In the genomic region with DNA sequence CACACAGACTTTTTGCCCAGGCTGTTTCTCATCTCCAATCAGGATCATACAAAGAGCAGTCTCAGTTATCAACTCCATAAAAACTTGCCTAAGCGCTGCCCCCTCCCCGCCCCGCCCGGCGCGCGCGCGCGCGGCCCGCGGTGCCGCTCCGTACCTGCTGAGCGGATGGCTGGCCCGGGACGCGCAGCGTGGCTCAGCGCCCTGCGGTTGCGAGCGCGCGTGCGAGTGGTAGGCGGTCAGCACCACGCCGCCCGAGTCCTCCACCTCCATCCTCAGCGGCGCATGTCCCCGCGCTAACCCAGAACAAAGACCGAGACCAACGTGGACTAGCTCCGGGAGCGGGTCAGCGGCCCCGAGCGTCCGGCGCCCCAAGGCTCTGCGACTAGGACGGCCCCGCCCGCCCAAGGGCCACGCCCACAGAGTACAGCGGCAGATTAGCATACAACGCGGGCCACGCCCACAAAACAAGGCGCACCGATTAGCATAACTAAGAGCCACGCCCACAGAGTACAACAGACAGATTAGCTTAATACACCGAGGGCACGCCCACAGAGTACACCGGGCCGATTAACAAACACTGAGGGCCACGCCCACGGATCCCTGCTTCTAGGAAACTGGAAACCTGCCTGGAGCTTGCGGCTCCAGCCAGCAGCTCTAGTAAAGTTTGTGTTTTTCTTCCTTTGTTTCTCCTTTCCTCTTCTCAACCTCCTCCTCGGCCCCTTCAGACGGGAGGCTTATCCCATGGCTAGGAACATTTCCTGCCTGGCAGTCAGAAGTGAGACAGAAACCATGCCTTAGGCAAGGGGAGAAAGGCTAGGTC, we compare ENCODE assay signal across 8 mouse cellular contexts. TPM values are rescaled to one million over a fixed set of nuclear protein-coding genes. Genes with fewer than 3 reads are reported as not detected.
DNase-seq lines count a peak whose midpoint lies in the region; ATAC-seq and TF ChIP-seq lines count a peak whose summit lies in the region.

A gene (minus strand): TSS at position 380 of the 820 bp plus-strand sequence.

- H3K79me3 ChIP-seq in C2C12 (ENCODE audit: low read depth): no peaks in the 10 kb centered on the region

- no peak for TF ChIP-seq CTCF in C2C12 (IDR thresholded peaks at IDR 0.05; ENCODE audit: control insufficient read depth, insufficient read depth, insufficient read length)
- TF ChIP-seq CTCF in liver, embryonic 14.5 days (IDR thresholded peaks at IDR 0.05; ENCODE audit: low read depth): no peak

- WGBS in forebrain, embryonic 12.5 days: under 1% methylated on average over 65 of the region's 65 CpGs
- under 1% methylated on average over 63 of the region's 65 CpGs for WGBS in heart, embryonic 16.5 days
- WGBS in liver, embryonic 14.5 days (ENCODE audit: insufficient replicate concordance): under 1% methylated on average over 65 of the region's 65 CpGs
- under 1% methylated on average over 64 of the region's 65 CpGs for WGBS in stomach, embryonic 15.5 days

- peak; percentile 97 for ATAC-seq in forebrain, embryonic 12.5 days (ENCODE audit: low FRiP score)
- peak; percentile 94 for ATAC-seq in heart, embryonic 16.5 days (replicated peaks; ENCODE audit: extremely low read depth, insufficient read depth, low FRiP score)
- peak; percentile 93 for ATAC-seq in liver, embryonic 14.5 days (ENCODE audit: insufficient read depth)
- peak; percentile 94 for ATAC-seq in stomach, embryonic 15.5 days (ENCODE audit: insufficient read depth, low FRiP score, low read depth)

- H3K36me3 ChIP-seq in C2C12 (ENCODE audit: control insufficient read depth, insufficient read depth): no peaks in the 10 kb centered on the region
- H3K36me3 ChIP-seq in forebrain, embryonic 12.5 days (replicated peaks): no peaks in the 10 kb centered on the region
- H3K36me3 ChIP-seq in heart, embryonic 16.5 days (ENCODE audit: control insufficient read depth, insufficient read depth): no peaks in the 10 kb centered on the region
- H3K36me3 ChIP-seq in liver, embryonic 14.5 days (replicated peaks; ENCODE audit: control insufficient read depth, insufficient read depth, low read depth): no peaks in the 10 kb centered on the region
- no peaks in the 10 kb centered on the region for H3K36me3 ChIP-seq in stomach, embryonic 15.5 days

- no peaks in the 10 kb centered on the region for H3K9me3 ChIP-seq in forebrain, embryonic 12.5 days
- H3K9me3 ChIP-seq in heart, embryonic 16.5 days (replicated peaks; ENCODE audit: control insufficient read depth, low read length): no peaks in the 10 kb centered on the region
- H3K9me3 ChIP-seq in liver, embryonic 14.5 days (ENCODE audit: control insufficient read depth, low read length): no peaks in the 10 kb centered on the region
- no peaks in the 10 kb centered on the region for H3K9me3 ChIP-seq in stomach, embryonic 15.5 days

- peak; percentile 95 for DNase-seq in c-Kit-positive CD71-positive TER-119-negative erythroid progenitor cells, embryonic 14.5 days (ENCODE audit: low read depth)
- peak; percentile 97 to 99 for DNase-seq in kidney, postnatal 36 days
- DNase-seq in liver, embryonic 14.5 days (ENCODE audit: low read depth in 3 of 3, low spot score in 3 of 3): peak; percentile 74 to 80 (median 77)
- peak; percentile 90 for DNase-seq in neural tube, embryonic 10.5 days (ENCODE audit: extremely low spot score, low spot score)

- TF ChIP-seq EP300 in liver, embryonic 14.5 days (IDR thresholded peaks at IDR 0.05; ENCODE audit: low read depth): no peak

- peaks cover 23% of the 10 kb centered on the region for H3K4me1 ChIP-seq in forebrain, embryonic 12.5 days
- peaks cover 7% of the 10 kb centered on the region for H3K4me1 ChIP-seq in heart, embryonic 16.5 days (ENCODE audit: control insufficient read depth, insufficient read depth, low read length)
- H3K4me1 ChIP-seq in liver, embryonic 14.5 days (replicated peaks; ENCODE audit: control insufficient read depth in 2 of 2, insufficient read depth in 2 of 2, low read length in 1 of 2): peaks cover 0 to 5% of the 10 kb centered on the region in 2 experiments; a peak in 2 of 4 replicates
- peaks cover 13% of the 10 kb centered on the region for H3K4me1 ChIP-seq in stomach, embryonic 15.5 days

- peak within 1 kb of the TSS; percentile 47 for H3K27ac ChIP-seq in forebrain, embryonic 12.5 days
- peak within 1 kb of the TSS; percentile 84 for H3K27ac ChIP-seq in heart, embryonic 16.5 days (ENCODE audit: low read length)
- no peak within 1 kb of the TSS for H3K27ac ChIP-seq in liver, embryonic 14.5 days
- H3K27ac ChIP-seq in stomach, embryonic 15.5 days: peak within 1 kb of the TSS; percentile 96

- H3K27me3 ChIP-seq in C2C12 (ENCODE audit: control insufficient read depth, insufficient read depth, insufficient read length): no peaks in the 10 kb centered on the region
- H3K27me3 ChIP-seq in forebrain, embryonic 12.5 days: peaks cover 9% of the 10 kb centered on the region; the same call in 1 of the 2 replicates
- H3K27me3 ChIP-seq in heart, embryonic 16.5 days (ENCODE audit: control insufficient read depth, insufficient read depth, low read length): no peaks in the 10 kb centered on the region
- no peaks in the 10 kb centered on the region for H3K27me3 ChIP-seq in liver, embryonic 14.5 days (ENCODE audit: control insufficient read depth, insufficient read depth, low read length)
- H3K27me3 ChIP-seq in stomach, embryonic 15.5 days (replicated peaks): no peaks in the 10 kb centered on the region

- H3K9ac ChIP-seq in forebrain, embryonic 12.5 days: peak within 1 kb of the TSS; percentile 69
- peak within 1 kb of the TSS; percentile 79 for H3K9ac ChIP-seq in heart, embryonic 16.5 days (ENCODE audit: low read length)
- H3K9ac ChIP-seq in liver, embryonic 14.5 days (replicated peaks): no peak within 1 kb of the TSS; the same call in 1 of the 2 replicates
- peak within 1 kb of the TSS; percentile 68 for H3K9ac ChIP-seq in stomach, embryonic 15.5 days

- peaks cover 34% of the 10 kb centered on the region for H3K79me2 ChIP-seq in C2C12 (ENCODE audit: control insufficient read depth, insufficient read depth)

- H3K4me3 ChIP-seq in C2C12 (ENCODE audit: insufficient read depth, poor library complexity, severe bottlenecking): peak within 1 kb of the TSS; percentile 46
- peak within 1 kb of the TSS; percentile 61 for H3K4me3 ChIP-seq in forebrain, embryonic 12.5 days (replicated peaks)
- peak within 1 kb of the TSS; percentile 82 for H3K4me3 ChIP-seq in heart, embryonic 16.5 days (ENCODE audit: low read length)
- peak within 1 kb of the TSS; percentile 52 to 56 for H3K4me3 ChIP-seq in liver, embryonic 14.5 days (ENCODE audit: insufficient read depth in 1 of 2, low read depth in 2 of 2, low read length in 2 of 2)
- H3K4me3 ChIP-seq in stomach, embryonic 15.5 days (replicated peaks): peak within 1 kb of the TSS; percentile 80

- H3ac ChIP-seq in C2C12 (ENCODE audit: control insufficient read depth, insufficient read length, low read depth): peak within 1 kb of the TSS; percentile 74

- peak within 1 kb of the TSS; percentile 77 for H3K4me2 ChIP-seq in forebrain, embryonic 12.5 days
- H3K4me2 ChIP-seq in heart, embryonic 16.5 days (ENCODE audit: low read depth, low read length): peak within 1 kb of the TSS; percentile 78
- H3K4me2 ChIP-seq in liver, embryonic 14.5 days (ENCODE audit: low read depth): peak within 1 kb of the TSS; percentile 68
- H3K4me2 ChIP-seq in stomach, embryonic 15.5 days: peak within 1 kb of the TSS; percentile 63

TF ChIP-seq in C2C12, 6 proteins besides CTCF, POLR2A, EP300 and RAD21:
- TF ChIP-seq USF1 (IDR thresholded peaks at IDR 0.05; ENCODE audit: low read depth) (no peak), CEBPB (IDR thresholded peaks at IDR 0.05; ENCODE audit: low read depth) (no peak), FOSL1 (IDR thresholded peaks at IDR 0.05; ENCODE audit: insufficient read depth, low read length, poor library complexity, severe bottlenecking) (no peak), MAX (IDR thresholded peaks at IDR 0.05) (no peak), MYOD1 (IDR thresholded peaks at IDR 0.05; ENCODE audit: control insufficient read depth, insufficient read length, low read depth) (no peak), MYOG (IDR thresholded peaks at IDR 0.05; ENCODE audit: control insufficient read depth, extremely low read depth, insufficient read length) (no peak)

RNA-seq across cellular contexts. Expression of the gene that starts here (rescaled TPM):
- polyA plus RNA-seq in C2C12 (2012; fragmentation: generic; extraction: Trizol): 4.3 TPM
- 15.1 and 17.0 TPM in 2 replicates for polyA plus RNA-seq in forebrain, embryonic 12.5 days (2016; fragmentation: Nextera tagmentation; extraction: Ambion mirVana)
- 10.5 and 11.6 TPM in 2 replicates for polyA plus RNA-seq in heart, embryonic 16.5 days (2015; fragmentation: Nextera tagmentation; extraction: Ambion mirVana)
- 0.42 and 0.57 TPM in 2 replicates for polyA plus RNA-seq in liver, embryonic 14.5 days (2012; rRNA removed)
- polyA plus RNA-seq in liver, embryonic 14.5 days (2014; fragmentation: Nextera tagmentation; extraction: Ambion mirVana): 0.91 and 0.97 TPM in 2 replicates
- polyA plus RNA-seq in stomach, embryonic 15.5 days (2015; fragmentation: Nextera tagmentation; extraction: Ambion mirVana): 23.9 and 25.3 TPM in 2 replicates

Comparison
In these comparisons a context has a peak if more than half of its experiments do, and no peak if none do; other contexts are left out.
1. Peak in DNase-seq, ATAC-seq, H3K4me3 ChIP-seq and H3K4me2 ChIP-seq in liver, embryonic 14.5 days; RNA of the gene not detected or under 1 TPM.